Mouse (Mus musculus): ENCODE data around the gene Cdsn. TPM values are rescaled to one million over a fixed set of nuclear protein-coding genes. Genes with fewer than 3 reads are reported as not detected.

Cdsn gene
- not detected for total RNA-seq (2023)

DNA sequence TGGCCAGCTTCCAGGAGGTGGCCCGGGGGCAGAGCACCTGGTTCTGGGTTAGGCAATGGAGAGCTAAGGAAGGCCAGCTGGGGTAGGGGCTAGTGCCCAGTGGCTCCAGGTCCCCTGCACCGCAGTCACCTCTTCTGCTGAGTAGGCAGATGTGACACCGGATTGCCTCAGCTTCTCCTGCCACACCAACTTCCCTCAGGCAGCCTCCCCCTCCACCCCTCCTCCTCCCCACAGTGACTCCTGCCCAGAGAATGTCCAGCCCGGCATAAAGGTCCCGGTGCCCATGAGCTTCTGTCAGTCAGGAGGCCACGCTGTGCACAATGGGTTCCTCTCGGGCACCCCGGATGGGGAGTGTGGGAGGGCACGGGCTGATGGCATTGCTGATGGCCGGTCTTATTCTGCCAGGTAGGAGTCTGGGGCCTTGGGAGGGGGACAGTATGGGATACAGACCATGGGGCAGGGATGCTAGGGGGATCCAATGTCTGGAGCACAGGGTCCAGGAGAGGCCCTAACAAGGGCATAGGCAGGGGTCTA is at the start of gene Cdsn:
Cdsn (plus strand) TSS at position 248 of the 534 bp plus-strand sequence.

DNA sequence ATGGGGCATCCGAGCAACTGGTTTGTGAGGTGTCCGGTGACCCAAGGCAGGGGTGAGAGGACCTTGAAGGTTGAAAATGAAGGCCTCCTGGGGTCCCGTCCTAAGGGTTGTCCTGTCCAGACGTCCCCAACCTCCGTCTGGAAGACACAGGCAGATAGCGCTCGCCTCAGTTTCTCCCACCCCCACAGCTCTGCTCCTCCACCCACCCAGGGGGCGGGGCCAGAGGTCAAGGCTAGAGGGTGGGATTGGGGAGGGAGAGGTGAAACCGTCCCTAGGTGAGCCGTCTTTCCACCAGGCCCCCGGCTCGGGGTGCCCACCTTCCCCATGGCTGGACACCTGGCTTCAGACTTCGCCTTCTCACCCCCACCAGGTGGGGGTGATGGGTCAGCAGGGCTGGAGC is 46.2 kb upstream of the Cdsn start, which contains the start of gene Pou5f1:
Pou5f1 (plus strand) TSS at position 243 of the 400 bp plus-strand sequence.

DNA sequence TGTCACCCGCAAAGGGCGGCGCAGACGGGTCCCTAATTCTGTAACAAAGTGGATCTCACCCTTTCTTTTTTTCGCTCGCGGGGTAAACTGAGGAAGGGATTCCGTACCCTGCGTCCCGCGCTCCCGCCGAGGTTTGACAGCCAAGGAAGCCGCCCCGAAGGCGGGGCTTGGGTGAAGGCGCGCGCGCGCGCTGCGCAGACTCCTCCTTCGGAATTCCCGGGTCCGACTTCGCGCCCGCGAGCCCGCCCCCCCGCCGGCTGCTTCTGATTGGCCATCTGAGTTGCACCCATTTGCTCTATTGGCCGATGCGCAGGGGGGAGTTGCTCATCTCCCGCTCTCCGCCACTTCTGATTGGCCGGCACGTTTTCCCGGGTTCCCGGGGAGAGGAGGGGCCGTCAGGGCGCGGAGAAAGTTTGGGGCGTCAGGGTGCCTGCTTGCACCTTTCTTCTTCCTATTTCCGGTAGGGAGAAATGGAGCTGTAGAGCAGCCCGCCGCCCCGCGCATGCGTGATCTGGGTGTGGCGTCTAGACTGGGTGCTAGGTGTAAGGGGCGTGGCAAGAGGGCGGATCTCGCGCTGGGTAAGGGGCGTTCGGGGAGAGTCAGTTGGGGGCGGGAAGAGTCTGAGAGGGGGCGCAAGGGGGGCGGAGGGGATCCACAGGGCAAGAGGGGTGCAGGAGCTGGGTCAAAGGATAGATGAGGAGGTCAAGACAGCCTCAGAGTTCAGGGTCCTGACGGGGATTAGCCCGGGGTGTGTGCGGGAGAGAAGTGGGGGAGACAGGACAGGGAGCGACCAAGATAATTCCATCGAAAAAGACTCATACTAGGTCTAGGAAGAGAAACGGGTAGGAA is 35.1 kb upstream of the Cdsn start, which contains the start of the genes Tcf19 and Cchcr1:
Tcf19 (minus strand) TSS at position 173 of the 849 bp plus-strand sequence.
Cchcr1 (plus strand) TSS at position 449 of the 849 bp plus-strand sequence.

DNA sequence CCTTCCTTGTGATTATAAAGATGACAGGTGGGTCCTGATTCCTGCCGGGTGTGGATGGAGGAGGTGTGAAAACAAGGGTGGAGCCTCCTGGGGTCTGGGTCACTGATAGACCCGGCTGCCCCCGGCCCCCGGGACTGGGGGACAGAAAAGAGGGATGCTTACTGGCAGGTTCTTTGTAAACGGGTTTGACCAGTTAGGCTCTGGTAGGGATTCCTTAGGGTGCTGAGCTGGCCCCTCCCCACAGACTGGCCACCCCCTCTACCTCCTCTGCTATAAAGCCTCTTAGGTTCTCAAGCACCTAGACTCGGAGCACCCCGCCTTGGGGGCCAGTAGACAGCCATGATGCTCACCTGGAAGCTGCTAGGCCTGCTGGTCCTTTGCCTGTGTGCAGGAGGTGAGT is 19.0 kb upstream of the Cdsn start, which contains the start of gene Psors1c2:
Psors1c2 (plus strand) TSS at position 301 of the 400 bp plus-strand sequence.

DNA sequence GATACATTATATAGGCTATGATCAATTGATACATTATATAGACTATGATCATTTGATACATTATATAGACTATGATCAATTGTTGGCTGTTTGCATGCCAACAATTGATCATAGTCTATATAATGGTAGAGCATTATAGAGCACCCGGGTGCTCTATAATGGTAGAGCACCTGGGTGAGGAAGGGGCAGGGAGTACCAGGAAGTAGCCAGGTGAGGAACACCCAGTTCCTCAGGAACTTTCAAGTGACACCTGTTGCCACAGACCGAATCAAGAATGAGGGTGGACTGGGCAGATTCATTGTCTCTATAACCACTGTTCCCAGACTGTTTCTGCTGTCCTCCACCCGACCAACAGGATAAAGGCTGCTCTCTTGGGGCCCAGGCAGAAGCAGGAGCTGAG is 15.2 kb downstream of the Cdsn start, which contains the start of gene 2300002M23Rik:
2300002M23Rik (plus strand) TSS at position 301 of the 400 bp plus-strand sequence.

DNA sequence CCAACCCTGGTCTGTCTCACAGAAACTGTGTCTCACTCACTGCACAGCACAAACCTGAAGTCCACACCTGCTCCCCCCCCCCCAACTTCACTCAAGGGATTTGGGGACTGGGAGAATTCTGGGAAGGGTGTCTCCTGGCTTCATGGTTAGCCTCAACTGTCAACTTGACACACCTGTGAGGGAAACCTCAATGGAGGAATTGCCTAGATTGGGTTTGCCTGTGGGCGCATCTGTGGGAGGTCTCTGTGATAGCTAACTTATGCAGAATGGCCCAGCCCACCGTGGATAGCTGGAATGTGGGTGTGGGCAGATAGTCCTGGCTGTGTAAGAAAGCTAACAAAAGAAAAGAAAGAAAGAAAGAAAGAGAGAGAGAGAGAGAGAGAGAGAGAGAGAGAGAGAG is 49.3 kb downstream of the Cdsn start, which contains the start of gene Sfta2:
Sfta2 (plus strand) TSS at position 301 of the 400 bp plus-strand sequence.

Other genes with a start within 250 kb of the Cdsn start
- 12.5 TPM for gene H2-Q1, start 231.7 kb upstream of the Cdsn start, total RNA-seq (2023)
- gene H2-Q2, start 209.9 kb upstream of the Cdsn start, total RNA-seq (2023), result 9.6 TPM
- gene H2-Q4, start 172.5 kb upstream of the Cdsn start, total RNA-seq (2023), result 587 TPM
- gene H2-Q6, start 127.3 kb upstream of the Cdsn start, total RNA-seq (2023), result 156 TPM
- gene H2-Q7, start 113.0 kb upstream of the Cdsn start, total RNA-seq (2023), result 498 TPM
- 67.2 TPM for gene H2-Q10, start 82.0 kb upstream of the Cdsn start, total RNA-seq (2023)
- 1.3 TPM for gene Pou5f1, start 46.1 kb upstream of the Cdsn start, total RNA-seq (2023)
- 8.1 TPM for gene Tcf19, start 35.3 kb upstream of the Cdsn start, total RNA-seq (2023)
- gene Cchcr1, start 35.0 kb upstream of the Cdsn start, total RNA-seq (2023), result 15.1 TPM
- not detected for gene Psors1c2, start 18.9 kb upstream of the Cdsn start, total RNA-seq (2023)
- gene 2300002M23Rik, start 15.3 kb downstream of the Cdsn start, total RNA-seq (2023), result not detected
- gene Sfta2, start 49.4 kb downstream of the Cdsn start, total RNA-seq (2023), result not detected
- gene Gm9573, start 74.5 kb downstream of the Cdsn start, total RNA-seq (2023), result not detected
- gene Mucl3, start 91.6 kb downstream of the Cdsn start, total RNA-seq (2023), result not detected
- 33.4 TPM for gene Vars2, start 115.5 kb downstream of the Cdsn start, total RNA-seq (2023)
- 10.5 TPM for gene Gtf2h4, start 121.6 kb downstream of the Cdsn start, total RNA-seq (2023)
- 11.4 TPM for gene Ddr1, start 152.5 kb downstream of the Cdsn start, total RNA-seq (2023)

Measured in CD4-positive naive resting alpha-beta T cell, adult 76 days (primary cell).